Mouse (Mus musculus): Measurements from ENCODE around the gene Tnfrsf14.
A peak's percentile ranks its signal among the peaks of the same experiment; 100 is the strongest.

Gene Tnfrsf14

DNA sequence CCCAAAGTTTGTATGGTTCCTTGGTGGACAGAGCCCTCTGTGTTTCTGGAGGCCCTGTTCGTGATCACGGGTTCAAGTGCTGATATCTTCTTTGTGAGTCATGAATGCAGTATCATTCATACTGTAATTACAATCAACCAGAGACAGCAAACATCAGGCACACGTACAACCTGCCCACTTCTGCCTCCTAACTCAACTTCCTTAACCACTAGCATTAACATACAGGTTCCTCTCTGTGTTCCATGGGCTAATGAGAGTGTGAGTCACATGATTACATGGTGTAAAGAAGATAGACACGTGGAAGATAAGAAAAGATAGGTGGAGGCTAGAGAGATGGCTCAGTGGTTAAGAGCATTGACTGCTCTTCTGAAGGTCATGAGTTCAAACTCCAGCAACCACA, 11.7 kb downstream of the Tnfrsf14 start:
- no peak for DNase-seq (ENCODE audit: low spot score in 2 of 2)

- DNase-seq (ENCODE audit: low spot score in 2 of 2): no peak
Measured at GRCm38 (mm10) chr4:154915286-154915685, 13.1 kb downstream of the Tnfrsf14 start.

- DNase-seq (ENCODE audit: low spot score in 2 of 2): no peak
Measured at GRCm38 (mm10) chr4:154914707-154915106, 13.7 kb downstream of the Tnfrsf14 start.

DNA sequence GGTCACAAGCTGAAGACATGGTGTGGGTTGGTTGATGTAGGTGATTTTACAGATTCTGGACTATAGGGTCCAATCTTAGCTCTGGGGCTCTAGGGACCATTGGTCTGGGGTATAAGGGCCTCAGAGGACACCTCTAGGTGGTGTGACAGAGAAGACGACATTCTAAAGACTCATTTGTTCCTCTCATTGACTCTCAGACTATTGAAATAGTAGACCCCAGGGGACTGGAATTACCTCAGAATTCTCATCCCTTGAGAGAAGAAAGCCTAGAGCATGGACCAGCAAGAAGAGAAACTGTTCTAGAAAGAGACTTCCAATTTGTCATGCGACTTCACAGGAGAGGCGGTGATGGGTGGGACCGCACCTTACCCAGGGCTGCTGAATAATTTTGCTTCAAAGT, 14.1 kb downstream of the Tnfrsf14 start:
- DNase-seq (ENCODE audit: low spot score in 2 of 2): no peak

GRCm38 (mm10) chr4:154913845-154914244, 14.5 kb downstream of the Tnfrsf14 start:
- no peak for DNase-seq (ENCODE audit: low spot score in 2 of 2)

DNA sequence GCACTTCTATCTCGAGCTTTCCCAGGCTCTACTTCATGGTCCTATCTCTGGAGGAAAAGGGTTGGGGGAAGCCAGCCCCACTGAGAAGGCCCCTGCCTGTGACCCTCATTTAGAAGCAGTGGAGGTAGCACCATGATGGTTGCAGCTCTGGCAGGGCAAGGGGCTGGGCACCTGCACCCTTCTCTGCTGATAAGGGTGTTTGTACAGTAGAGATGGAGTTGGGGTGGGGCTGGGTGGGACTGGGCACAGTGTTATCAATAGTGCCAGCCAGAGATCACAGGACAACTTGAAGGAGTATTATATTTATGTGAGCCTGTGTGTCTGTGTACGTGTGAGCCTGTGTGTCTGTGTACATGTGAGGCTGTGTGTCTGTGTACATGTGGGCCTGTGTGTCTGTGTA, 16.7 kb downstream of the Tnfrsf14 start:
- DNase-seq (ENCODE audit: low spot score in 2 of 2): peak in 1 of 2 experiments; percentile 64

- peak in 1 of 2 experiments; percentile 53 for DNase-seq (ENCODE audit: low spot score in 2 of 2)
Measured at GRCm38 (mm10) chr4:154910606-154911522, 17.5 kb downstream of the Tnfrsf14 start.

- DNase-seq (ENCODE audit: low spot score in 2 of 2): no peak
Measured at GRCm38 (mm10) chr4:154908490-154908889, 19.9 kb downstream of the Tnfrsf14 start.

- DNase-seq (ENCODE audit: low spot score in 2 of 2): peak; percentile 84 to 91
Measured at GRCm38 (mm10) chr4:154907833-154908232, 20.5 kb downstream of the Tnfrsf14 start.

- peak; percentile 88 for DNase-seq (ENCODE audit: low spot score in 2 of 2)
Measured at GRCm38 (mm10) chr4:154904185-154905071, 23.9 kb downstream of the Tnfrsf14 start.

DNA sequence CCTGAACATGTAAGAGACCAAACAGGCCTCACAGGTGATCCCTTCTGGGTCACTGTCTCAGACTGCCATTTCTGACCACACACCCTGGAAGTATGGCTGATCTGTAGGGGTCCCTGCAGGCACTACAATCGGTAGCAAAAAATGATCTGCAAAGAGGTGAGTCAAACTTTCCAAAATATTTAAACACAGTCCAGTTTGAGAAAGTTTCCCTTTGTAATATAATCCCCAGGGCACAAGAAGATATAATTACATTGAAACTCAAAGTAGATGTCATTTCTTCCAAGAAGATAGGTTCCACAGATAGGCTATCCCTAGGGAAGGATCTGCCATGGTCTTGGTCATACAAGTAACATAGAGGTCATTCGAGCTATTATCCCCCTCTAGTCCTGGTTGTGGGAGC, 26.0 kb downstream of the Tnfrsf14 start:
- DNase-seq (ENCODE audit: low spot score in 2 of 2): no peak

DNA sequence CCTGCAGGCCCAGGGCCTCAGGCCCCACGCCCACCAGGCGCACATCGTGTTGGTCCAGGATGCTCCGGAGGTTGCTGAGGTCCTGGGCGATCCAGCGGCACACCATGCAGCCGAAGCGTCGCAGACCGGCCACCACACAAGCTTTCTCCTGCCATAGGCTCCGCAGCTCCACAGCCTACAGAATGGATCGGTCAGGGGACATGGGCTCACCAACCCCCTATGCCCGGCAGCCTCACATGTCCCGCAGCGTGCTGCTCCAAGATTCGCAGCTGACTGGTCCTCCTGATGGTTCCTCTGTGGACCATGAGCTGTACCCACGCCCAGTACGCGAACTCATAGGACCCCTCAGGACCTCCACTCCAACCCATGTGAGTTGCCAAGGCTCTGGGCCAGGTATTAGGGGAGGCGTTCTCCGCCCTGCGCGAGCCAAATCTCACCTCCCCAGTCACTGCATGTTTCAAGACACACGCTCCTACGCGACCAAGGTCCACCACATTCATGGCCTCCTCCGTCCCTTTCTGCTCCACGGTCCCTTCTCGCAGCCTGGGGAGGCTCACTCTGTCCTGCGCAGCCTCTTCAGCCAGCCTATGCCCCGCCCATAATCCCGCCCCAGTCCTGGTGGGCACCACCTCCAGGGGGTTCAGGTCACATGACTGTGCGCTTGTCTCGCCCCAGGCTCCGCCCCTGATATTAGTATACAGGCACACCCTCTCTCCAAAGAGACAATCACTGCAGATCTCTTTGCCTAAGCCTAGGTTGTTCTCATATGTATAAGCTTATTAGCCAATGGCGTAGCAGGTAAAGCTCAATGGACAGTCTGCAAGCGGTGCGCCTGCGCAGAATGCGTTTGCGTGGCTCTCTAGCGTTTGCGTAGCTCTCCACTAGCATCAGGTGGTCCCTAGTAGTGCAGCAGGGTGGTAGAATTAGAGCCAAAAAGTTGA, 29.6 kb downstream of the Tnfrsf14 start, which contains the start of gene Fam213b:
TSS of gene Fam213b (minus strand) at position 630 of the 941 bp plus-strand sequence.
- DNase-seq (ENCODE audit: low spot score in 2 of 2): peak in 1 of 2 experiments; percentile 73

GRCm38 (mm10) chr4:154897676-154898465, 30.5 kb downstream of the Tnfrsf14 start:
- DNase-seq (ENCODE audit: low spot score in 2 of 2): no peak

- DNase-seq (ENCODE audit: low spot score in 2 of 2): no peak
Measured at GRCm38 (mm10) chr4:154895549-154895948, 32.8 kb downstream of the Tnfrsf14 start.

DNA sequence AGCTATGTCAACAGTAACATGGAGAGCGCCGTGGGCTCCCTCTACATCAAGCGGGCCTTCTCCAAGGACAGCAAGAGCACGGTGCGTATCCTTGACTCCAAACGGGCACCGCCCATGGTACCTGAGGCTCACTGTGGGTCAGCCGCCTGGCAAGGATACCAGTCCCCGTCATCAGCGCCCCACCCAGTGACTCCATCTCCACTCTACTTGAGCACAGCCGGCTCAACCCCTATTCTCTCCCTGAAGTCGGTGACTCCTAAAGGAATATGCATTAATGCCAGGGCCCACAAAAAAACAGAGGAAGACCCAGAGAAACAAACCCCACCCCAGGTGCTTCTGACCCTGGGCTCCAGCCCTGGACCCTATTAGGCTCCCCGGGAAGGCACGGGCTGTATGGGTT, 37.5 kb downstream of the Tnfrsf14 start:
- no peak for DNase-seq (ENCODE audit: low spot score in 2 of 2)

DNA sequence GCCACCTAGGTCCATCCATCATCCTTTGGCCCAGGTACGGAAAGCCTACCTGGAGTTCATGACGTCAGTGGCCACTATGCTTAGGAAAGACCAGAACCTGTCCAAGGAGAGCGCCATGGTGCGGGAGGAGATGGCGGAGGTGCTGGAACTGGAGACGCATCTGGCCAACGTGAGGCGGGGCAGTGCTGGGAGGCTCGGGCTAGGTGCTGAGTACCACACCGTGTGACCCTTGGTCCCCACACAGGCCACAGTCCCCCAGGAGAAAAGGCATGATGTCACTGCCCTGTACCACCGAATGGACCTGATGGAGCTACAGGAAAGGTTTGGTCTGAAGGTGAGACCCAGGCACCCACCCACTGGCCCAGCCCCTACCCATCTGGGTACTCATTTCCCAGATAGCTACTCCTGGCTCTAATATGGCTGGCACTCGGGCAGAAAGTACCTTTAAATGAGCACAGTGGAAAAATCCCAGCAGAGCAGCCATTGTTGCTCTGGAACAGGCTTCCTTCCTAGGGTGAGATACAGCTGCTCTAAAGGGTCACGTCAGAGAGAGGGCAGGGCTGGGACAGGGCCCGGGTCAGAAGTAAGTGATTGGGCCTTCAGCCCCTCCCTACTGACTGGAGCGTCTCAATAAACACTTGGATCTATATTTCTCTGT, 40.6 kb downstream of the Tnfrsf14 start:
- DNase-seq (ENCODE audit: low spot score in 2 of 2): no peak

GRCm38 (mm10) chr4:154886876-154887592, 41.3 kb downstream of the Tnfrsf14 start:
- DNase-seq (ENCODE audit: low spot score in 2 of 2): no peak

GRCm38 (mm10) chr4:154885416-154885815, 42.9 kb downstream of the Tnfrsf14 start:
- no peak for DNase-seq (ENCODE audit: low spot score in 2 of 2)

DNA sequence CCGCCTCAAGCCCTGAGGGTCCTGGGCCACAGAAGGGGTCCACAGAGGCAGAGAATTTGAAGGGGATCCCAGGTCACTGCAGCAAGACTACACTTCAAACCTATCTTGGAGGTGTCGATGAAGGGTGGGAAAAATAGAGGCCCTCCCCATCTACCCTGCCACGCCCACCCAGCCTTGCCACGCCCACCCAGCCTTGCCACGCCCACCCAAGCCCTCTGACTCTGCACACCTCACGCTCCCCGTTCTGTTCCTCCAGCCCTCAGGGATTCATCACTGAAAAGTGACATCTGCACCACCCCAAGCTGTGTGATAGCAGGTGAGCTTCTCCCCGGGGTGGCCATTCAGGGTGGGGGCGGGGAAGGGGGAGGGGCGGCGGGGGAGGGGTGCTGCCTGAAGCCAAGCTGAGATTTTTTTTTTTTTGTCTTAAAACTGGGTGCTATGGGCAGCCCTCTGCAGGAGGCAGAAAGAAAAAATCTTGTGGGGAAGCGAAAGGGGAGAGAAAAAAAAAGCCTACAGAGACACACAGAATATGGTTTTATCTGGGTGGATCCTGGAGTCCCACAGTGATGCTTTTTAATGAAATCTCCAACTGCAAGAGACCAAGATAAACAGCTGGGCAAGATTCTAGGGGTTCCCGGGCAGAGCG, 46.2 kb downstream of the Tnfrsf14 start:
- peak; percentile 73 to 87 for DNase-seq (ENCODE audit: low spot score in 2 of 2)
